Mouse (Mus musculus) heart, embryonic 13.5 days (tissue): ENCODE data around the gene Pank1. TPM values are rescaled to one million over a fixed set of nuclear protein-coding genes. Genes with fewer than 3 reads are reported as not detected.

Experiments
- ATAC-seq: fragments of 200-750 bp; cut with Nextera tagmentation; 2 replicates; pipeline ENCODE4 v1.8.0; 2017; ENCODE audit warnings: moderate TSS enrichment; ENCODE audit not compliant: insufficient number of reproducible peaks, low FRiP score, low TSS enrichment; ENCODE audit errors: extremely low read depth
- H3K27ac ChIP-seq: fragments of 300-500 bp; sonication (generic); replicated peaks from 2 replicates; pipeline ENCODE4 v1.5.1; 2015; ENCODE audit warnings: moderate library complexity, mild to moderate bottlenecking, inconsistent platforms
- H3K27me3 ChIP-seq: fragments of 300-500 bp; sonication (generic); replicated peaks from 2 replicates; pipeline ENCODE4 v1.6.1; 2015; ENCODE audit warnings: mild to moderate bottlenecking, inconsistent platforms
- H3K36me3 ChIP-seq: fragments of 300-500 bp; sonication (generic); 2 replicates; pipeline ENCODE4 v1.6.1; 2015; ENCODE audit warnings: mild to moderate bottlenecking, inconsistent platforms
- H3K4me1 ChIP-seq: fragments of 300-500 bp; sonication (generic); 2 replicates; pipeline ENCODE4 v1.6.1; 2015; ENCODE audit warnings: inconsistent platforms
- H3K4me2 ChIP-seq: fragments of 300-500 bp; sonication (generic); 2 replicates; pipeline ENCODE4 v1.6.1; 2015; ENCODE audit warnings: inconsistent platforms, mild to moderate bottlenecking, moderate library complexity
- H3K4me3 ChIP-seq: fragments of 300-500 bp; sonication (generic); 2 replicates; pipeline ENCODE4 v1.5.1; 2015; ENCODE audit warnings: moderate library complexity, mild to moderate bottlenecking, inconsistent platforms
- H3K9ac ChIP-seq: fragments of 300-500 bp; sonication (generic); 2 replicates; pipeline ENCODE4 v1.6.1; 2015; ENCODE audit warnings: inconsistent platforms, mild to moderate bottlenecking, moderate library complexity
- H3K9me3 ChIP-seq: fragments of 300-500 bp; sonication (generic); 2 replicates; pipeline ENCODE4 v1.6.1; 2016; ENCODE audit warnings: inconsistent platforms
- WGBS: fragments of 180-500 bp; shearing (Covaris S2); methylation state at CpG from one replicate; pipeline ENCODE4 v1.1.7; 2015; ENCODE audit warnings: mixed read lengths; 5-methylcytosine and 5-hydroxymethylcytosine counted together
- microRNA counts: library from miRNA; unstranded; fragments of <30 nt; microRNA quantifications from one replicate; lab custom pipeline; 2016
- microRNA-seq: library from miRNA; unstranded; fragments of <30 nt; microRNA quantifications from one replicate; pipeline ENCODE4, GENCODE M21; 2016
- polyA plus RNA-seq: library from polyadenylated mRNA; unstranded; fragments of >200 nt; fragmentation: Nextera tagmentation; extraction: Ambion mirVana; gene quantifications from 2 replicates; pipeline ENCODE4 v1.2.1, GENCODE M21; 2015

Pank1 gene
- polyA plus RNA-seq, 1 experiment from 2014 or later: 9.0 TPM

- H3K27ac ChIP-seq: no peak overlapping the region
- no peaks in the 10 kb centered on the region for H3K9me3 ChIP-seq
- no peak overlapping the region for H3K4me3 ChIP-seq
- H3K4me2 ChIP-seq: no peak overlapping the region
- no peaks in the 10 kb centered on the region for H3K27me3 ChIP-seq
- no peaks in the 10 kb centered on the region for H3K36me3 ChIP-seq
- ATAC-seq: no peak
- H3K9ac ChIP-seq: no peak overlapping the region
- no peaks in the 10 kb centered on the region for H3K4me1 ChIP-seq
- whole genome bisulfite sequencing: 83% methylated on average over 1 of the region's 1 CpGs
Measured at GRCm38 (mm10) chr19:34778993-34779392, 100.3 kb downstream of the Pank1 start.

GRCm38 (mm10) chr19:34778098-34778497 is 101.2 kb downstream of the Pank1 start:
- no peaks in the 10 kb centered on the region for H3K36me3 ChIP-seq
- no peak overlapping the region for H3K9ac ChIP-seq
- H3K4me1 ChIP-seq: no peaks in the 10 kb centered on the region
- H3K27ac ChIP-seq: no peak overlapping the region
- no peaks in the 10 kb centered on the region for H3K9me3 ChIP-seq
- H3K4me2 ChIP-seq: no peak overlapping the region
- no peak for ATAC-seq
- no peaks in the 10 kb centered on the region for H3K27me3 ChIP-seq
- H3K4me3 ChIP-seq: no peak overlapping the region

GRCm38 (mm10) chr19:34772775-34773174 is 106.5 kb downstream of the Pank1 start:
- H3K4me3 ChIP-seq: no peak overlapping the region
- no peaks in the 10 kb centered on the region for H3K4me1 ChIP-seq
- no peak overlapping the region for H3K27ac ChIP-seq
- H3K4me2 ChIP-seq: no peak overlapping the region
- H3K36me3 ChIP-seq: no peaks in the 10 kb centered on the region
- H3K27me3 ChIP-seq: no peaks in the 10 kb centered on the region
- no peaks in the 10 kb centered on the region for H3K9me3 ChIP-seq
- 20% methylated on average over 6 of the region's 6 CpGs for WGBS
- no peak for ATAC-seq
- no peak overlapping the region for H3K9ac ChIP-seq

- Histone ChIP-seq H3K36me3 (no peaks in the 10 kb centered on the region), H3K27ac (no peak overlapping the region), H3K9ac (no peak overlapping the region), H3K4me1 (no peaks in the 10 kb centered on the region), H3K27me3 (no peaks in the 10 kb centered on the region), H3K9me3 (no peaks in the 10 kb centered on the region), H3K4me3 (no peak overlapping the region), H3K4me2 (no peak overlapping the region)
- no peak for ATAC-seq
- 74% methylated on average over 6 of the region's 6 CpGs for WGBS
Measured at GRCm38 (mm10) chr19:34770764-34771163, 108.5 kb downstream of the Pank1 start.

GRCm38 (mm10) chr19:34758754-34759153 is 120.5 kb downstream of the Pank1 start:
- 27% methylated on average over 1 of the region's 1 CpGs for WGBS
- H3K4me2 ChIP-seq: peak overlapping the region; percentile 13; the same call in 1 of the 2 replicates
- peaks cover 23% of the 10 kb centered on the region for H3K4me1 ChIP-seq
- H3K36me3 ChIP-seq: no peaks in the 10 kb centered on the region
- H3K27ac ChIP-seq: peak overlapping the region; percentile 78
- ATAC-seq: no peak; the same call in 1 of the 2 replicates
- H3K27me3 ChIP-seq: no peaks in the 10 kb centered on the region
- H3K9me3 ChIP-seq: no peaks in the 10 kb centered on the region
- H3K9ac ChIP-seq: no peak overlapping the region
- H3K4me3 ChIP-seq: no peak overlapping the region

MicroRNA genes within 50 kb of the gene (microRNA counts, 519-probe panel; counts per million panel counts)
- 5,367 counts per million, percentile 88 among the panel's probes with 10 or more counts for microRNA mmu-miR-107 (lab: Ali Mortazavi, UCI)

Small RNA genes lying within 50 kb of the gene (microRNA-seq; reads per million reads assigned to microRNA genes)
- gene Mir107: 2,661 reads per million, percentile 87 among the genes with 10 or more reads in this experiment

Other genes with a start within 250 kb of the Pank1 start
- gene Ifit1bl2, start 238.7 kb downstream of the Pank1 start, polyA plus RNA-seq: 0.72 and 0.98 TPM in 2 replicates
- 0.88 and 1.3 TPM in 2 replicates for gene Ifit1, start 238.6 kb downstream of the Pank1 start, polyA plus RNA-seq
- 16.4 and 21.3 TPM in 2 replicates for gene Slc16a12, start 132.2 kb downstream of the Pank1 start, polyA plus RNA-seq
- gene Kif20b, start 42.9 kb upstream of the Pank1 start, polyA plus RNA-seq: 33.5 and 36.0 TPM in 2 replicates